Mouse (Mus musculus): ENCODE results near the gene Arl5a.

DNA sequence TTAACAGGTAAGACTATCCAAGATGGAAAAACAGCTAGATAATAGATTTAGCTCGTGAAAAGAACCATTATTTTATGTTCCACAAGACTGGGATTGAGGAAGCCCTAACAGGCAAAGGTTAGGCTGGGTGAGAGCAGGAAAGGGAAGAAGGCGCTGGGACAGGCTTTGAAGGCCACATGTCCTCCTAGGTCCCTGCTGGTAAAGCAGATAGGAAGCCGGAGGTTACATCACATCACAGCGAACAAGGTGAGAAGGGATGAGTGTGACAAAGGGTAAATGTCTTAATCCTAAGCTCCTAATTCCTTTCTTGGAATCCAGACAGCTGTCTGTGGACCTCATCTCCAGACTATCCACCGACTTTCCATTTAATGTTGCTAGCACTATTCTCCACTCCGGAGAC lies 5.4 kb downstream of the Arl5a start:
- TF ChIP-seq CTCF (IDR thresholded peaks at IDR 0.05; ENCODE audit: low read depth, low read length), result no peak
- no peak for TF ChIP-seq TAL1 (conservative IDR thresholded peaks at IDR 0.05; ENCODE audit: low read depth, low read length)
- no peak for TF ChIP-seq POLR2AphosphoS5 (IDR thresholded peaks at IDR 0.05; ENCODE audit: insufficient replicate concordance, low read depth, low read length)
- TF ChIP-seq GATA1 (IDR thresholded peaks at IDR 0.05; ENCODE audit: borderline replicate concordance, low read length), result no peak
